Mouse (Mus musculus) hindbrain, embryonic 11.5 days (tissue): ENCODE data around the gene Wls. TPM values are rescaled to one million over a fixed set of nuclear protein-coding genes. Genes with fewer than 3 reads are reported as not detected.

Source experiments
- ATAC-seq: fragments of 200-750 bp; cut with Nextera tagmentation; 2 replicates; pipeline ENCODE4 v1.8.0; 2017; ENCODE audit warnings: mild to moderate bottlenecking, moderate TSS enrichment, moderate library complexity; ENCODE audit not compliant: low FRiP score
- DNase-seq: peaks from one replicate; pipeline ENCODE4 v3.0.0-alpha.2; 2015; ENCODE audit warnings: low spot score
- H3K27ac ChIP-seq: fragments of 300-500 bp; sonication (generic); 2 replicates; pipeline ENCODE4 v1.5.1; 2014; ENCODE audit warnings: mild to moderate bottlenecking, low read depth, low read length
- H3K27me3 ChIP-seq: fragments of 300-500 bp; sonication (generic); 2 replicates; pipeline ENCODE4 v1.6.1; 2014; ENCODE audit warnings: mild to moderate bottlenecking, low read length, moderate library complexity, mixed read lengths; ENCODE audit not compliant: control insufficient read depth, insufficient read depth
- H3K36me3 ChIP-seq: fragments of 300-500 bp; sonication (generic); 2 replicates; pipeline ENCODE4 v1.6.1; 2014; ENCODE audit warnings: mild to moderate bottlenecking, low read length, moderate library complexity, mixed read lengths; ENCODE audit not compliant: control insufficient read depth, insufficient read depth
- H3K4me1 ChIP-seq: fragments of 300-500 bp; sonication (generic); replicated peaks from 2 replicates; pipeline ENCODE4 v1.6.1; 2014; ENCODE audit warnings: low read length, mixed read lengths; ENCODE audit not compliant: control insufficient read depth, insufficient read depth
- H3K4me2 ChIP-seq: fragments of 300-500 bp; sonication (generic); replicated peaks from 2 replicates; pipeline ENCODE4 v1.6.1; 2014; ENCODE audit warnings: mild to moderate bottlenecking, low read depth, low read length
- H3K4me3 ChIP-seq: fragments of 300-500 bp; sonication (generic); 2 replicates; pipeline ENCODE4 v1.5.1; 2014; ENCODE audit warnings: low read depth, low read length
- H3K9ac ChIP-seq: fragments of 300-500 bp; sonication (generic); 2 replicates; pipeline ENCODE4 v1.6.1; 2014; ENCODE audit warnings: low read depth, low read length
- H3K9me3 ChIP-seq: fragments of 300-500 bp; sonication (generic); 2 replicates; pipeline ENCODE4 v1.6.1; 2016; ENCODE audit warnings: low read length; ENCODE audit not compliant: control insufficient read depth
- WGBS: fragments of 180-500 bp; shearing (Covaris S2); extraction: QIAGEN DNeasy Blood & Tissue Kit; methylation state at CpG from one replicate; pipeline ENCODE4 v1.1.7; 2014; 5-methylcytosine and 5-hydroxymethylcytosine counted together
- polyA plus RNA-seq: library from polyadenylated mRNA; unstranded; fragments of >200 nt; fragmentation: Nextera tagmentation; extraction: Ambion mirVana; gene quantifications from 2 replicates; pipeline ENCODE4 v1.2.1, GENCODE M21; 2014

Wls gene
- polyA plus RNA-seq, 1 experiment from 2014 or later, result 158 TPM

- H3K4me1 ChIP-seq, result 0 out of 2 replicates have a peak, but pooled peaks cover 2% of the 10 kb centered on the region
- DNase-seq (peak; percentile 2), ATAC-seq (0 out of 2 replicates have a peak, but pooled peaks have one; percentile 15)
- no peaks in the 10 kb centered on the region for H3K36me3 ChIP-seq
- H3K4me3 ChIP-seq, result no peak overlapping the region
- no peaks in the 10 kb centered on the region for H3K27me3 ChIP-seq
- H3K9ac ChIP-seq, result no peak overlapping the region
- no peak overlapping the region; the same call in 1 of the 2 replicates for H3K27ac ChIP-seq
- no peaks in the 10 kb centered on the region for H3K9me3 ChIP-seq
- 0% methylated on average over 1 of the region's 1 CpGs for WGBS
- H3K4me2 ChIP-seq, result no peak overlapping the region
Measured at GRCm38 (mm10) chr3:159885781-159886400, 46.4 kb downstream of the Wls start.

- Histone ChIP-seq H3K27me3 (no peaks in the 10 kb centered on the region), H3K27ac (no peak overlapping the region), H3K4me2 (no peak overlapping the region), H3K4me1 (no peaks in the 10 kb centered on the region), H3K36me3 (no peaks in the 10 kb centered on the region), H3K9me3 (no peaks in the 10 kb centered on the region), H3K4me3 (no peak overlapping the region), H3K9ac (no peak overlapping the region)
- WGBS, result 83% methylated on average over 5 of the region's 5 CpGs
- DNase-seq (no peak), ATAC-seq (no peak)
Measured at GRCm38 (mm10) chr3:159890176-159891056, 50.9 kb downstream of the Wls start.

GRCm38 (mm10) chr3:159891057-159891752 lies 51.7 kb downstream of the Wls start:
- no peak overlapping the region for H3K27ac ChIP-seq

GRCm38 (mm10) chr3:159907329-159907728 lies 67.9 kb downstream of the Wls start:
- 88% methylated on average over 1 of the region's 1 CpGs for WGBS
- Histone ChIP-seq H3K9me3 (no peaks in the 10 kb centered on the region), H3K4me2 (no peak overlapping the region), H3K36me3 (no peaks in the 10 kb centered on the region), H3K27ac (no peak overlapping the region), H3K9ac (no peak overlapping the region), H3K4me1 (no peaks in the 10 kb centered on the region), H3K4me3 (no peak overlapping the region), H3K27me3 (no peaks in the 10 kb centered on the region)
- DNase-seq, result no peak
- ATAC-seq, result no peak

More at GRCm38 (mm10) chr3:159891057-159891752, 51.7 kb downstream of the Wls start:
- H3K9me3 ChIP-seq, result no peaks in the 10 kb centered on the region
- peak; percentile 20; the same call in 1 of the 2 replicates for ATAC-seq
- whole genome bisulfite sequencing, result 95% methylated on average over 8 of the region's 8 CpGs
- H3K4me3 ChIP-seq, result no peak overlapping the region
- no peaks in the 10 kb centered on the region for H3K36me3 ChIP-seq
- DNase-seq, result no peak
- H3K27me3 ChIP-seq, result no peaks in the 10 kb centered on the region
- H3K9ac ChIP-seq, result no peak overlapping the region
- H3K4me2 ChIP-seq, result no peak overlapping the region
- no peaks in the 10 kb centered on the region for H3K4me1 ChIP-seq

GRCm38 (mm10) chr3:159917328-159918090 lies 78.0 kb downstream of the Wls start:
- Histone ChIP-seq H3K9ac (no peak overlapping the region), H3K27me3 (no peaks in the 10 kb centered on the region), H3K9me3 (no peaks in the 10 kb centered on the region), H3K27ac (no peak overlapping the region), H3K4me2 (no peak overlapping the region), H3K4me3 (no peak overlapping the region), H3K36me3 (no peaks in the 10 kb centered on the region), H3K4me1 (no peaks in the 10 kb centered on the region)
- DNase-seq (no peak), ATAC-seq (no peak)
- 92% methylated on average over 2 of the region's 2 CpGs for WGBS

Other genes starting within 250 kb of the Wls start
- not detected in 2 replicates for gene Rpe65, start 240.5 kb upstream of the Wls start, polyA plus RNA-seq